In genomic region chr17:28327673-28328325, GRCm38 (mm10) we compare ENCODE assay signal across 8 mouse cellular contexts. TPM values are rescaled to one million over a fixed set of nuclear protein-coding genes. Genes with fewer than 3 reads are reported as not detected.
DNase-seq lines count a peak whose midpoint lies in the region; ATAC-seq and TF ChIP-seq lines count a peak whose summit lies in the region.

No protein-coding gene starts in this region.

- no peaks in the 10 kb centered on the region for H3K9me3 ChIP-seq in midbrain, embryonic 15.5 days

- peaks cover 7% of the 10 kb centered on the region for H3K4me1 ChIP-seq in lung, adult 2 months (ENCODE audit: control insufficient read depth, insufficient read depth, low read length)
- H3K4me1 ChIP-seq in midbrain, embryonic 15.5 days: peaks cover 29% of the 10 kb centered on the region

- H3K9ac ChIP-seq in midbrain, embryonic 15.5 days: peak overlapping the region; percentile 86

- no peak for TF ChIP-seq CTCF in lung, adult 2 months (IDR thresholded peaks at IDR 0.05; ENCODE audit: insufficient read depth, low read length)

- intact Hi-C loops in gastrocnemius, postnatal 36 days (cut with DNase I): loop anchor here (2.0 kb wide), 1 partner anchor 21 kb away; no protein-coding TSS in a partner anchor

- H3K27me3 ChIP-seq in midbrain, embryonic 15.5 days (replicated peaks): no peaks in the 10 kb centered on the region

- peak overlapping the region; percentile 91 for H3K27ac ChIP-seq in midbrain, embryonic 15.5 days

- H3K4me2 ChIP-seq in midbrain, embryonic 15.5 days: peak overlapping the region; percentile 95

- TF ChIP-seq POLR2A in lung, adult 2 months (IDR thresholded peaks at IDR 0.05; ENCODE audit: borderline replicate concordance, extremely low read depth, low read depth, low read length): 0 out of 2 replicates have a peak, but pooled peaks have one; percentile 20

- H3K36me3 ChIP-seq in midbrain, embryonic 15.5 days (replicated peaks): peaks cover 10% of the 10 kb centered on the region

- no peak for DNase-seq in lung, adult 2 months
- no peak for DNase-seq in lung, adult 18-20 months
- peak; percentile 70 for DNase-seq in adrenal gland, postnatal 14 days
- DNase-seq in frontal cortex, postnatal 36 days (ENCODE audit: low spot score in 2 of 2): peak; percentile 40 to 56
- peak; percentile 70 for DNase-seq in layer of hippocampus, adult 9-11 months
- no peak for DNase-seq in gastrocnemius, postnatal 36 days
- DNase-seq in c-Kit-positive CD71-positive TER-119-positive erythroid progenitor cells, embryonic 14.5 days (ENCODE audit: low spot score): no peak

- ATAC-seq in midbrain, embryonic 15.5 days (replicated peaks): peak; percentile 69

- WGBS in lung, adult 2 months: 13% methylated on average over 22 of the region's 22 CpGs
- 7% methylated on average over 22 of the region's 22 CpGs for WGBS in midbrain, embryonic 15.5 days

- H3K4me3 ChIP-seq in lung, adult 2 months (replicated peaks; ENCODE audit: extremely low read depth, low read depth, low read length): peak overlapping the region; percentile 50
- peak overlapping the region; percentile 69 for H3K4me3 ChIP-seq in midbrain, embryonic 15.5 days

RNA-seq across cellular contexts. Expression of gene Rpl10a, which starts 0.5 kb away (rescaled TPM):
- polyA plus RNA-seq in lung, adult 2 months (2012; rRNA removed): 1,664 and 1,938 TPM in 2 replicates
- total RNA-seq in adrenal gland, postnatal 14 days (2021): 814 and 958 TPM in 2 replicates
- polyA plus RNA-seq in midbrain, embryonic 15.5 days (2015; fragmentation: Nextera tagmentation; extraction: Ambion mirVana): 307 and 313 TPM in 2 replicates
- total RNA-seq in gastrocnemius, postnatal 36 days (2021): 100 to 1,000 TPM; 327 to 414 TPM

RNA-seq across cellular contexts. Expression of gene Fance, which starts 14.5 kb away (rescaled TPM):
- 18.2 and 21.7 TPM in 2 replicates for polyA plus RNA-seq in lung, adult 2 months (2012; rRNA removed)
- 20.5 and 29.6 TPM in 2 replicates for total RNA-seq in adrenal gland, postnatal 14 days (2021)
- 27.8 and 28.5 TPM in 2 replicates for polyA plus RNA-seq in midbrain, embryonic 15.5 days (2015; fragmentation: Nextera tagmentation; extraction: Ambion mirVana)
- 10 to 100 TPM in 1 of 2 experiments, 1 to 10 TPM in 1; 7.0 to 10.3 TPM for total RNA-seq in gastrocnemius, postnatal 36 days (2021)

RNA-seq across cellular contexts. Expression of gene Tead3, which starts 22.8 kb away (rescaled TPM):
- 28.1 and 30.7 TPM in 2 replicates for polyA plus RNA-seq in lung, adult 2 months (2012; rRNA removed)
- 10.6 and 11.4 TPM in 2 replicates for total RNA-seq in adrenal gland, postnatal 14 days (2021)
- 1.4 and 2.1 TPM in 2 replicates for polyA plus RNA-seq in midbrain, embryonic 15.5 days (2015; fragmentation: Nextera tagmentation; extraction: Ambion mirVana)
- total RNA-seq in gastrocnemius, postnatal 36 days (2021): 1 to 10 TPM; 5.7 to 8.1 TPM

RNA-seq across cellular contexts. Expression of gene Tulp1, which starts 37.2 kb away (rescaled TPM):
- polyA plus RNA-seq in lung, adult 2 months (2012; rRNA removed): 7.0 and 7.2 TPM in 2 replicates
- 0.71 TPM in 1 of 2 replicates, not detected in the other for total RNA-seq in adrenal gland, postnatal 14 days (2021)
- 1.3 and 1.9 TPM in 2 replicates for polyA plus RNA-seq in midbrain, embryonic 15.5 days (2015; fragmentation: Nextera tagmentation; extraction: Ambion mirVana)
- not detected for total RNA-seq in gastrocnemius, postnatal 36 days (2021)

Comparison
In these comparisons a context has a peak if more than half of its experiments do, and no peak if none do; other contexts are left out.
1. DNase-seq: peak in adrenal gland, postnatal 14 days (single experiment), frontal cortex, postnatal 36 days (2 of 2) and layer of hippocampus, adult 9-11 months (single experiment); none in lung, adult 2 months (single experiment), lung, adult 18-20 months (0 of 2), gastrocnemius, postnatal 36 days (0 of 2) and c-Kit-positive CD71-positive TER-119-positive erythroid progenitor cells, embryonic 14.5 days (single experiment).